Mouse (Mus musculus) liver (tissue): Measurements from ENCODE around the gene Slc9a9.
A peak's percentile ranks its signal among the peaks of the same experiment; 100 is the strongest.

ENCODE experiments used
- DNase-seq: peaks from one replicate; pipeline ENCODE4 v3.0.0-alpha.2; 2020; ENCODE audit warnings: mixed read lengths

The Slc9a9 gene

GRCm38 (mm10) chr9:94734320-94734719 is 64.6 kb downstream of the Slc9a9 start:
- DNase-seq, result no peak

GRCm38 (mm10) chr9:94737226-94737625 is 67.5 kb downstream of the Slc9a9 start:
- DNase-seq, result no peak

GRCm38 (mm10) chr9:94738555-94739427 is 69.1 kb downstream of the Slc9a9 start:
- peak; percentile 59 for DNase-seq

GRCm38 (mm10) chr9:94740841-94741240 is 71.1 kb downstream of the Slc9a9 start:
- no peak for DNase-seq

- DNase-seq, result no peak
Measured at GRCm38 (mm10) chr9:94743291-94743690, 73.6 kb downstream of the Slc9a9 start.

DNA sequence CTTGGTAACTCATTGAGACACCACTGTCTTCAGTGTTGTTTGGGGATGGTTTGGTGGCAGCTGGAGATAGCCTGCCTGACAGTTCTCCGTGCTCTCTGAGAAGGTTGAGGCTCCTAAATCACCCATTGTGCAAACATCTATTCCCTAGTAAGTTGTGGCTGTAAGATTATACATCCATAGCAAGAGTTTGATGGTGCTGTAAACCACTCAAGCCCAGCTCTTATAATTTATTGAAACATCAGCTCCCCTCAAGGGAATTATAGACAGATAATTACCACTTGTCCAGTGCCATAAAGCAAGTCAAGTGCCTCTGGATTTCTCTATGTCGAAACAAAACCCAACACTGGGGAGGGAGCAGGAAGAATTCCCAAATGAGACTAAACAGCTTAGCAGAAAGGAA is 78.8 kb downstream of the Slc9a9 start:
- no peak for DNase-seq

GRCm38 (mm10) chr9:94750187-94750586 is 80.5 kb downstream of the Slc9a9 start:
- no peak for DNase-seq

- no peak for DNase-seq
Measured at GRCm38 (mm10) chr9:94750935-94751637, 81.4 kb downstream of the Slc9a9 start.

DNA sequence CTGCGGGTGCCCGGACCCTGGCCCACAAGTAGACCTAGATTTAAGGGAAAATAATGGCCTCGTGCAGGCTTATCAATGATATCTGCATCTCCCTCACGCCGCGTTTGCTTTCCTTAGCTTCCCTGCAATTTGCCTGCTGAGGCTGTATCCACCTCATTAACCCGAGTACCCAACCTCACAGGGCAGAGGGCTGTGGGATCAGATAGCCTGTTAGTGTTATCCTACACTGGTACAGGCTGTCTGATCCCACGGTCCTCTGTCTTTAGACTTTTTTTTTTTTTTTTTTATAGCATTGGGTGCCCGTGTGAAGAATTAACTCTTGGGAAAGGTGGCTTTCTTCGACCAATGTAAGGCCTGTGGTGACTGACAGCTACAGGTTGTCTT is 81.9 kb downstream of the Slc9a9 start:
- no peak for DNase-seq

DNA sequence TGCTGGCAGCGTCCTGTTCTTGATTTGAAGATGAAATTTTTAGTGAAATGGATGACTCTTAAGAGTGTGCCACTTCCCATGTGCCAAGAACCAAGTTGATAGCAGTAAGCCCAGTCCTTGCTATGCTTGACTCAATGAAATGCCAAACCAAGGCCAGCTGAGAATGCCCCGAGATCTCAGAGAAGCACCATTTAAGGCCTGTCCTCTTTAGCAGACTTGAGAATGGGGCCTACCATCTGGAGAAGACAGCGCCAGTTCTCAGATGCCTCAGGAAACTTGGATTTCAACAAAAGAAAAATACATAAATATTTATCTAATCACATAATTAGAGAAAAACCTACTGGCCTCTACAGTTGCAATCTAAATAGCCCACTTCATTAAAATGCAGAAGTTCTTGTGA is 82.4 kb downstream of the Slc9a9 start:
- DNase-seq, result no peak

DNA sequence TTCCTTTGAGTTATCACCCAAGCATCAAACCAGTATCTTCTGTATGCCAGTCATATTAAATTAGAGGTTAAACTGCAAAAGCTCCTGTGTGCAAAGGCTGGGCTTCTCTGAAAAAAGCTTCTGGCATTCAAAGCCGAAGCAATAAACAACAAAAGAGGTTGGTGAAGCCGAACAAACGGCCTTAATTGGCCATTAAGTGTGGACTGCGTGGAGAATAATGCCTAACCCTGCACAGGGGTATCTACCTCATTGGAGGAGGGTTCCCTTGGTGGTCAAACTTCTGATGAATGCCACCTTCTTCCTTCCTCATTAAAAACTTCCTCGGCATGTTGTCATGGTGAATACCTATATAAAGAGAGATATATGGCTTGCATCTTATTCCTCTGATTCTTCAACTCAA is 90.2 kb downstream of the Slc9a9 start:
- DNase-seq, result no peak

GRCm38 (mm10) chr9:94768114-94768513 is 98.4 kb downstream of the Slc9a9 start:
- DNase-seq, result no peak

- DNase-seq, result no peak
Measured at GRCm38 (mm10) chr9:94768524-94768923, 98.8 kb downstream of the Slc9a9 start.

- DNase-seq, result no peak
Measured at GRCm38 (mm10) chr9:94773357-94773756, 103.6 kb downstream of the Slc9a9 start.

DNA sequence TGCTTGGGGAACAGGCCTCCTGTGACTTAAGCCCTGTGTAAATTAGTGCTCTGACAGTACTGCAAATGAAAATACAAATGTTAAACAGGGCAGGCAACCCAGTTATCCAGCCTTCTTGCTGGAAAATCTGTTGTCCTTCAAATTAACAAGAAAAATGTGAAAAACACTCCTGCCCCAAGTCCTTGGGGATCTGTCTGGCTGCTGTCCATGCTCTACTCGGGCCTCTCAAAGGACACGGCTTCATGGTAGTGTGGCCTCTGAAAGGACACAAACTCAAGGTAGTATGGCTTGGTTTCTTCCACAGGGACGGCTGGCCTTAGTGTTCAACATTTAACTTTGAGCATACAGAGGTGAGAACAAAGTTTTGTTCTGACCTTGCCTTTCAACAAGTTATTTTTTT is 118.6 kb downstream of the Slc9a9 start:
- no peak for DNase-seq

DNA sequence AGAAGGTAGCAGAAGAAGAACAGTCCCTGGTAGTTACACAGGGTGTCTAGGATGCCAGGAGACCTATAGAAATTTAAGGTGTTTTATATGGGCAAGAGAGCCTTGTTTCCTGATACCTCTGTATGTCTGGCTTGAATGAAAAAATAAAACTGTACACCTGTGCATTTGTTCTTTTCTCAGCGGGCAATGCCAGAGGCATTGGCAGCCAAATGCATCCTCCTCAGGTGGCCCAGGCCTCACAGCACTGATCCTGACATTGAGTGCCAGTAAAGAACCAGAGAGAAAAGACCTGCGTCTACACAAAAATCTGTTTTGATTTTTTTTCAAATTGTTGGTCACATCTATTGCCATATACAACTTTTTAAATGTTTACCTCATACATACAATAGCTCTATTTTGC is 121.3 kb downstream of the Slc9a9 start:
- no peak for DNase-seq

DNA sequence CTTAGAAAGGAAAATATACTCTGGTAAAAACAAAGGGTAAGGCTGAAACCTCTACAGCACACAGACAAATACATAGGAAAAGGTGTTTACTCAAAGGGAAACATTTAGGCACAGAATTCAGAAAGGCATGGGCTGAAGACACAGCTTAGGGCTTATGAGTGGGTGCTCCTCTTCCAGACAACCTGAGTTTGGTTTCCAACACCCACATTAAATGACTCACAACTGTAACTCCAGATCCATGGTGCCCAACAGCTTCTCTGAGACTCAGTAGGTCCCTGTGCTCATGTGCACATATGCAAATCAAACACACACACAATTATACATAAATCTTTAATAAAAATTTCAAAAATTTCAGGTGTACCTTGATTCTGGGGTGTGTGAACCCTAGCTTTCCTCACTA is 133.4 kb downstream of the Slc9a9 start:
- DNase-seq, result no peak

DNA sequence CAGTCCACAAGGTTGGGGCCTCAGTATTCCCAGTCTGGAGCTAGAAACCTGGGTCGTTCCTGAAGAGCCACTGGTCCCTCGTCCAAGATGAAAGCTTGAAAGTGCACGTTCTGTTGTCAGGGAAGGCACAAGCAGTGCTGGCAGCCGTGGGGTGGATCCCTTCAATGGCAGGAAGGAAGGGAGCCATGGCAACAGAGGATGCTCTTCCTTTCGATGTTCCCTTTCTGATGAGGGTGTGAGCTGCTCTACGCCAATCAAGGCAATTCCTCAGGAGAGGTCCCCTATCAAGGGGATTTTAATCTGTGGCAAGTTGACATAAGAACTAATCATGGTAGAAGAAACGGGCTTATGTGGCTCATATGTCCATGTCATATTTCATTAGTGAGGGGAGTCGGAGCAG is 135.8 kb downstream of the Slc9a9 start:
- DNase-seq, result no peak

DNA sequence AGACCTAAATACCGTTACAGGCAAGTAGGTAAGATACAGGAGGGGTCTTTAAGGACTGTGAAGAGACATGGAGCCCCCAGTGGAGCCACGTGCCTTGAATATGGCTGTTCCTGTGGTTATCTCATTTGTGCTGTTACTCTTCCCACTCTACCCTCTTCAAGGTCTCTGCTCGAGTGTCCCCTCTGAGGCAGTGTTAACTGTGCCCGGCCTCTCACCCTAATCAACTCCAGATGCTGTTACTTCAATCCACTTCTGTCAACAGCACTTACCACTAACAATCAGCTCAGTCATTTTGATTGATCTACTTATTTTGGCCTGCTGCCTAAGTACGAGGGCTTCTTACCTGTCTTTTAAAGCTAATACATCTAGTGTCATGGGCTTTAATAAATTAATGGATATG is 145.8 kb downstream of the Slc9a9 start:
- no peak for DNase-seq

DNA sequence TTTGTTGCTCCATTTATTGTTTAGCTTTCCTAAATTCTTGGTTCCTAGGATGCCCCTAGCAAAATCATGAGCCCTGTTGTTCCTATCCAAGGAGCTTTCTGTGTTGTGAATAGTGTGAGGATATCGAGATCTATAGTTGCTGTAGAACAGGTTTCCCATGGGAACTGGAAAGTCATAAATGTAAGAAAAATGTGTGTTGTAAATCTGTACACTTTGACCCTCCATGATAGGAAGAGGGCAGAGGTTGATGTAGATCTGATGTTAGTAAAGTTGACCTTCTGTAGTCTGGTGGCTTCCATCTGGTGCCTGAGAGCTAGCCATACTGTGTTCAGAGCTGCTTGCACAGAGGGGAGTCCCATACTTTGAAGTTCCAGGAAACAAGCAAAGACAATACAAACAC is 151.6 kb downstream of the Slc9a9 start:
- no peak for DNase-seq

DNA sequence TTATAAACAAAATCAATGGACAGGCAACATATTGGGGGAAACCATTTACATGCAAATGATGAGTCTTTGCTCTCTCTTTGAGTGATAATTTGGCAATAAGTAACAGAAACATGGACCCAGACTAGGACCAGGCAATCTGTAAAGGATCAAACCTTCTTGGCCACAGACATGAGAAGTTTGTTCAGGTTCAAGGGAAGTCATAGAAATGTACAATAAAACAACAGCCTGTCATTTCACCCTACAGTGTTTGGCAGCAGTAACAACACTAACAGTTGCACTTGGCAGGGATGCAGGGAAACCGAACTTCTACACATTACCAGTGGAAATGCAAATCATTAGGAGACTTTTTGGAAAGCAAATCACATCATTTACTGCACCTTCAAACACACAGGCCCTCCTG is 164.1 kb downstream of the Slc9a9 start:
- DNase-seq, result no peak

DNA sequence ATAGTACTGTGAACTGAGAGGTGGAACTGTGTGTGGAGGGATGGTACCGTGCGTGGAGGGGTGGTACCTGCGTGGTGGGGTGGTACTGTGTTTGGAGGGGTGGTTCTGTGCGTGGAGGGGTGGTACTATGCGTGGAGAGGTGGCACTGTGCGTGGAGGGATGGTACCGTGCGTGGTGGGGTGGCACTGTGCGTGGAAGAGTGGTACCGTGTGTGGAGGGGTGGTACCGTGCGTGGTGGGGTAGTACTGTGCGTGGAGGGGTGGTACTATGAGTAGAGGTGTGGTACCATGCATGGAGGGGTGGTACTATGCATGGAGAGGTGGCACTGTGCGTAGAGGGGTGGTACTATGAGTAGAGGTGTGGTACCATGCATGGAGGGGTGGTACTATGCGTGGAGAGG is 167.7 kb downstream of the Slc9a9 start:
- no peak for DNase-seq

GRCm38 (mm10) chr9:94838479-94839031 is 168.8 kb downstream of the Slc9a9 start:
- DNase-seq, result no peak

DNA sequence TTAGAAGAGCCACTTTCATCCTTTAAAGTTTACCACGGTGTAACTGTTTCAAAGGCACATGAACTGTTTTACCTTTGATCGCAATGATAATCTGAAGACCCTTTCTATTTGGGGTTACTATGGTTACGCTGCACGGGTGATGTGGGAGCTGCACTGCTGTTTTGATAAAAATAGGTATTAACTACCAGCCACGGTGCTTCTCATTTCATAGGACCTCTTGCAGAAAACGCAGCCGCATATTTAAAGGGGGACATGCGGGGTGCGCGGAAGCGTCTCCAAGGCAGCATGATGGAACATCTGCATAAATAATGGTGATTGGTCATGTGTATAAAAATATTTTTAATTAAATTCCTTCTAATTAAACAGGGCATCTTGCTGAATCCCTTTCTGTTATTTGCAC is 169.5 kb downstream of the Slc9a9 start:
- no peak for DNase-seq
